Mouse (Mus musculus): ENCODE measurements around the gene Styxl1. TPM values are rescaled to one million over a fixed set of nuclear protein-coding genes. Genes with fewer than 3 reads are reported as not detected.

The Styxl1 gene
- polyA plus RNA-seq (2016; fragmentation: Nextera tagmentation; extraction: Ambion mirVana), result 0.18 and 0.64 TPM in 2 replicates

DNA sequence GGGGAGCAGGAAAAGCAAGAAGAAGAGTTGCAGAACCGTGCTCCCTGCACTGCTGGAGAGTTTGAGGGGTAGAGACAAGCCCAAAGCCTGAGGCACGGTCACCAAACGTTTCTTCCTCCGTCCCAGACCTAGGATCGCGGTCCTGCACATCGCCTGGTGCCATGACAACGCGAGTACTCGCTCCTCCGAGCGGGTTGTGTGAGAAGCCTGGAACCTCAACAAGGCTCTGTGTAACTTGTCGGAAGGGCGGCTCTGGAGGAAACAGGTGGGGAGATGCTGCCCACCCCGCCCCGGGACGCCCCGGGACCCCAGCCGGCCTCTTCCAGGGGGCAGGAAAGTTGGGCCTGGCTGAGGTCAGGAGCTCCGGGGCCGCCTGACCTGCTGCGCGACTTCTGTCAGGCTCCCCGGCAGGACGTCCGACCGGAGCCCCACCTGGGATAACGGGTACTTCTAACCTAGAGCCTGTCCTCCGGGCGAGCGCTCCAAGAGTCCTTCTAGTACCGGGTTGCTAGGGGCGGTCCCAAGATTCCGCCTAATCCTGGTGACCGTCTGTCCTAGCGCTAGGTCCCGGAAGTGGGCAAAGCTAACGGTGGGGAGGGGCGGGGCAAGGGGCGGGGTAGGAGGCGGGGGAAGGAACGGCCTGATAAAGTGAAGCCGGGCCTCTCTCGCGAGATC is at the start of gene Styxl1:
TSS of gene Styxl1 (minus strand) at position 590 of the 675 bp plus-strand sequence.
- peak; percentile 93 for ATAC-seq (ENCODE audit: low FRiP score, low read depth)
- WGBS, result under 1% methylated on average over 45 of the region's 45 CpGs
- peaks cover 24% of the 10 kb centered on the region for H3K4me1 ChIP-seq

DNA sequence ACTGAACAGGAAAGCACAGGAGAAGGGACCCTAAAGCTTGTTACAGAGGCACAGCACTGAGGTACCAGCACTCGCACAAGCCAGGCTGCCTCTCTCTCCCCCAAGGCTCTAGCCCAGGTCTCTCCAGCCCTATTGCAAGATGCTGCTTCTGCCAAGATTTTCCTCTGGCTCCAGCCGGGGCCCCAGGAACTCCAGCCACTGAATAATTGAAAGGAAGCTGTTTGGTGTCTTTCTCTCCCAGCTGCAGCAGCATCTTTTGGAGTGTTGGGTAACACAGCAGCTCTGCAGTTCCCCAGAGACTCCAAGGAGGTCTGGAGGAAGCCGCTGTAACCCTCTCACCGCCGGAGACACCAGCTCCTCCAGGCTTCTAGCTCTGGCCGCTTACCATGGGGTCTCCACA is 48.0 kb upstream of the Styxl1 start:
- H3K4me2 ChIP-seq (replicated peaks), result no peak overlapping the region
- H3K4me3 ChIP-seq, result no peak overlapping the region
- 42% methylated on average over 6 of the region's 6 CpGs for WGBS
- H3K9ac ChIP-seq (replicated peaks), result 0 out of 2 replicates have a peak overlapping the region, but pooled peaks have one; percentile 21
- H3K9me3 ChIP-seq, result no peaks in the 10 kb centered on the region
- ATAC-seq (ENCODE audit: low FRiP score, low read depth), result no peak
- H3K27ac ChIP-seq (replicated peaks), result peak overlapping the region; percentile 81
- 0 out of 2 replicates have a peak, but pooled peaks cover 4% of the 10 kb centered on the region for H3K36me3 ChIP-seq
- H3K4me1 ChIP-seq, result peaks cover 21% of the 10 kb centered on the region
- no peaks in the 10 kb centered on the region for H3K27me3 ChIP-seq

More for the DNA sequence above, at the start of gene Styxl1:
- Histone ChIP-seq H3K27ac (replicated peaks) (peak within 1 kb of the TSS; percentile 93), H3K4me2 (replicated peaks) (peak within 1 kb of the TSS; percentile 92), H3K4me3 (peak within 1 kb of the TSS; percentile 88), H3K27me3 (peaks cover 6% of the 10 kb centered on the region; the same call in 1 of the 2 replicates), H3K36me3 (peaks cover 16% of the 10 kb centered on the region), H3K9me3 (no peaks in the 10 kb centered on the region), H3K9ac (replicated peaks) (peak within 1 kb of the TSS; percentile 93)

DNA sequence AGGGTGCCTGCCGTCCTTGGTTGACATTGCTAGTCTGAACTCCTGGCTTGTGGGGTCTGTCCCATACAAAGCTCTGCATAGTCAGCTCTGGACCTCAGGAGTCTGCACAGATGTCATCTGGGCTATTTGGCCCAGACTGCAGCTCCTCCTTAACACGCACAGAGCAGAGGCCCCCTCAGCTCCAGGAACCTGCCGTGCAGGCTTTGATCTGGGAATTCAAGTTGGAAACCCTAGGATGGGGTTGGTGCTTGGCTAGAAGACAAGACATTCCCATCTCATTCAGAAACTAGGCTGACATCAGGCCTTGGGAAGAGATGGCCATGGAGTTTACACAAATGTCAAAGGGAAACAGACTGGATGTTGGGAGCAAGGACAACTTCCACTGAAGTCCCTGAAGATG is 46.3 kb upstream of the Styxl1 start:
- Histone ChIP-seq H3K9me3 (no peaks in the 10 kb centered on the region), H3K27ac (replicated peaks) (peak overlapping the region; percentile 54; the same call in 1 of the 2 replicates), H3K4me3 (no peak overlapping the region), H3K9ac (replicated peaks) (no peak overlapping the region), H3K36me3 (0 out of 2 replicates have a peak, but pooled peaks cover 4% of the 10 kb centered on the region), H3K4me1 (peaks cover 27% of the 10 kb centered on the region), H3K27me3 (peaks cover 4% of the 10 kb centered on the region; the same call in 1 of the 2 replicates), H3K4me2 (replicated peaks) (no peak overlapping the region)
- ATAC-seq (ENCODE audit: low FRiP score, low read depth), result no peak
- 53% methylated on average over 3 of the region's 3 CpGs for WGBS

DNA sequence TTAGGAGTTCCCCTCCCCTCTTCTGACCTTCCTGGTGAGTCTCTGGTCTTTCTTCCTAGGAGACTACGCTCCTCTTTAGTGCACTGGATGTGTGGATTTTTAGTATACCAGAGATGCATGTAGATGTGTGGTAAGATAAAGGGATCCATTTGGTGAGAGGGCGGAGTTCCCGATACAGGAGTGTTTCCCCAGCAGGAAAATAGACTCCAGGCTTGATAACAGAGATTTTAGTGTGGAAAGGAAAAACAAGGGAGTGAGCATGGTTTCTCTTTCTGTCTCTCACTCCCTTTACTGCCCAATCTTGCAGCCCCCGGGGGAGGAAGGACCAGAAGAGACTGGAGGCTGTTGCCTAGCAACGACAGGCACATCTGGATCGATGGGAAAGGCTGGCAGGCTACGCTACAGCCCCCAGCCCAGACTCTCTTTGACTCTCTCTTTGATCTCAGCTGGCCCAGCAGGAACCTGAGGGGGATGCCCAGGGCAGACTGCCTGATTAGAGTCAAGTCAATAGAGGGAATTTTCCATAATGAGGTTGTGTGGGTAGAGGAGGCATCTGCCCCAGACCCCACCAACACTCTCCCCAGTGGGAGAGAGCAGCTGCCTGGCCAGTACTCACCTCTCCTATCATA is 44.2 kb upstream of the Styxl1 start:
- Histone ChIP-seq H3K4me3 (no peak overlapping the region), H3K27me3 (peaks cover 8% of the 10 kb centered on the region), H3K4me1 (peaks cover 27% of the 10 kb centered on the region), H3K4me2 (replicated peaks) (peak overlapping the region; percentile 34), H3K9ac (replicated peaks) (0 out of 2 replicates have a peak overlapping the region, but pooled peaks have one; percentile 28), H3K36me3 (no peaks in the 10 kb centered on the region), H3K27ac (replicated peaks) (peak overlapping the region; percentile 92), H3K9me3 (no peaks in the 10 kb centered on the region)
- peak; percentile 79 for ATAC-seq (ENCODE audit: low FRiP score, low read depth)
- 18% methylated on average over 7 of the region's 7 CpGs for WGBS

DNA sequence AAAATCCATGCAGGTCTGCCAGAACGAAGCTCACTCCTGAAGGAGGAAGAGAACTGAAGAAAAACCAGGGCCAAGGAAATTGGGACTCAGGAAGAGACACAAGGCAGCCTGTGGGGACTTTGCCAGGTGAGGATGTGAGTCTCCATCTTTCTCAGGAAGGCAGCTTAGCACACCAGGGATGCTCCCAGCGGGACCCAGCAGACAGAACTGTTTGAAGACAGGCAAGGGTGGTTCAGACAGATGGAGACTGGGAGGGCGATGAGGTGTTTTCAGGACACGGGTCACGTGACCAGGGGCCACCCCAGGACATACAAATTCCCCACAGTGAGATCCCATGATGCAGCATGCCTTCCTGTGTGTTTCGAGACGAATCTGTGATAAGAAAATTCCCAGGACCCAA is 40.3 kb upstream of the Styxl1 start:
- no peak for ATAC-seq (ENCODE audit: low FRiP score, low read depth)
- H3K9me3 ChIP-seq, result no peaks in the 10 kb centered on the region
- H3K4me2 ChIP-seq (replicated peaks), result no peak overlapping the region
- H3K9ac ChIP-seq (replicated peaks), result no peak overlapping the region
- no peak overlapping the region for H3K4me3 ChIP-seq
- H3K27ac ChIP-seq (replicated peaks), result no peak overlapping the region
- no peaks in the 10 kb centered on the region for H3K36me3 ChIP-seq
- peaks cover 10% of the 10 kb centered on the region for H3K27me3 ChIP-seq
- 45% methylated on average over 7 of the region's 7 CpGs for WGBS
- peaks cover 19% of the 10 kb centered on the region for H3K4me1 ChIP-seq

DNA sequence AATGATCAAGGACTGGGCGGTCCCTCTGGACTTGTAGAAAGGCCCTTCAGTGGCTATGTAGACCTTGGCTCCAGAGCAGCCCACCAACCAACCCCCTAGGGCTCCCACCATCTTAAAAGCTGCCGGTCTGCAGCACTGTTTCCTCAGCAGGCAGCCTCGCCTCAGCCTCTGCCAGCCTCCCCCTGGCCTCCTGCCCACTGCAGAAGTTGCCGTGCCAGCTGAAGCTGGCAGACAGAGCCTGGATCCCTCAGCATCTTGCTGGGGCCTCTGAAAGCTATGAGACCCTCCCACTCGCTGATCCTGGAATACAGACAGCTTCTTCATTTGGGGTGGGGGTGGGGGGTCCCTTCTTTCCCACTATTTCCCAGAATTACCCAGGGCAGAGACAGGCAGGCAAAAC is 34.8 kb upstream of the Styxl1 start:
- H3K4me1 ChIP-seq, result no peaks in the 10 kb centered on the region
- no peak overlapping the region for H3K4me2 ChIP-seq (replicated peaks)
- H3K9ac ChIP-seq (replicated peaks), result no peak overlapping the region
- no peaks in the 10 kb centered on the region for H3K36me3 ChIP-seq
- 72% methylated on average over 5 of the region's 5 CpGs for WGBS
- no peak for ATAC-seq (ENCODE audit: low FRiP score, low read depth)
- H3K9me3 ChIP-seq, result no peaks in the 10 kb centered on the region
- H3K4me3 ChIP-seq, result no peak overlapping the region
- H3K27me3 ChIP-seq, result 0 out of 2 replicates have a peak, but pooled peaks cover 2% of the 10 kb centered on the region
- no peak overlapping the region for H3K27ac ChIP-seq (replicated peaks)

DNA sequence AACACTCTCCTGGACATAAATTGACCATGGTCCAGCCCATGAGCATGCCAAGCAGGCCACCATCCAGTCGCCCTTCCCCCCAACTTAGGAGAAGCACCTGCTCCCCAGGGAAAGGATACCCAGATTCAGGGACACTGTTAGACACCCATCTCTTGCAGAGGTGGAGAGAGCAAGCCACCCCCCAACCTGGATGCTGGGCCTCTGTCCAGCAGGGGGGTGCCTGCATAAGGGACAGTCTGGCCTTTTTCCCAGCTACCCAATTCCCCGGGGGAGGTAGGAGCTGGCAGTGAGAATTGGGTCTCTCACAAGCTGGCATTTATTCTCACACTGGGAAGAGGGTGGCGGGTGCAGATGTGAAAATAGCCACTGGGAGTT is 29.1 kb upstream of the Styxl1 start:
- Histone ChIP-seq H3K27me3 (peaks cover 6% of the 10 kb centered on the region), H3K36me3 (no peaks in the 10 kb centered on the region), H3K4me2 (replicated peaks) (peak overlapping the region; percentile 69), H3K9ac (replicated peaks) (peak overlapping the region; percentile 74), H3K27ac (replicated peaks) (no peak overlapping the region), H3K4me1 (peaks cover 13% of the 10 kb centered on the region; the same call in 1 of the 2 replicates), H3K4me3 (peak overlapping the region; percentile 53), H3K9me3 (no peaks in the 10 kb centered on the region)
- 54% methylated on average over 3 of the region's 3 CpGs for WGBS
- ATAC-seq (ENCODE audit: low FRiP score, low read depth), result no peak

DNA sequence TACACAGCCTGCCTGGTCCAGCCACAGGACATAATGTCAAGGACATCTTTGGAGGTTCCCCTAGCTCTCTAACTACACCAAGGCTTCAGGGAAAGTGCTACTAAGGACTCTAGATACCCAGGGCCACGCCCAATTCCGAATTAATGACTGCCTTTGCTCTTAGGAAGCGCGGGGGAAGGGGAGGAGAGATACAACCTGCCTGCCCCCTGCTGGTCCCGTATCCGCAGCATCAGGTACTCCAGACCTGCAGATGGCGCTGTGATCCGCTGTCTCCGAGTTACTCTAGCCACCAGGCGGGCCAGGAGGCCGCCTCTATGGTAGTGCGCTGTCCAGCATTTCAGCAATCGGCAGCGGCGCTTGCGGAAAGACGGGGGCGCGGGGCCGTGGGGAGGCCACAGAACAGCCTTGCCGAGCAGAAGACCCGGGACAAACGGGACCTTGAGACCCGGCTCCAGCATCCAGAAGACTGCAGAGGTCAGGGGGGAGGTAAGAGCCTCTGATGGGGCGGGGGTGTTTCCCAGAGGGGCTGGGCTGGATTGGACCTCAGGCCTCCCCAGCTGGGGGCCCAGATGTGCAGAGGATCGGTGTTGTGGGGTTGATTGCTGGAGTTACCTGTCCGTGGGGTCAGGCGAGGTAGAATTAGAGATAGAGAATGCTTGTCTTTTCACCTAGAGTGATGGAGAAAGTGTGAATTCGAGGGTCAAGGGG is 28.5 kb upstream of the Styxl1 start, which contains the start of gene Srrm3:
TSS of gene Srrm3 (plus strand) at position 336 of the 708 bp plus-strand sequence.
- Histone ChIP-seq H3K27ac (replicated peaks) (peak within 1 kb of the TSS; percentile 44), H3K9ac (replicated peaks) (peak within 1 kb of the TSS; percentile 74), H3K36me3 (no peaks in the 10 kb centered on the region), H3K4me2 (replicated peaks) (peak within 1 kb of the TSS; percentile 69), H3K9me3 (no peaks in the 10 kb centered on the region), H3K4me3 (peak within 1 kb of the TSS; percentile 53), H3K4me1 (peaks cover 13% of the 10 kb centered on the region; the same call in 1 of the 2 replicates), H3K27me3 (peaks cover 6% of the 10 kb centered on the region)
- WGBS, result 3% methylated on average over 29 of the region's 29 CpGs
- peak; percentile 62 for ATAC-seq (ENCODE audit: low FRiP score, low read depth)

DNA sequence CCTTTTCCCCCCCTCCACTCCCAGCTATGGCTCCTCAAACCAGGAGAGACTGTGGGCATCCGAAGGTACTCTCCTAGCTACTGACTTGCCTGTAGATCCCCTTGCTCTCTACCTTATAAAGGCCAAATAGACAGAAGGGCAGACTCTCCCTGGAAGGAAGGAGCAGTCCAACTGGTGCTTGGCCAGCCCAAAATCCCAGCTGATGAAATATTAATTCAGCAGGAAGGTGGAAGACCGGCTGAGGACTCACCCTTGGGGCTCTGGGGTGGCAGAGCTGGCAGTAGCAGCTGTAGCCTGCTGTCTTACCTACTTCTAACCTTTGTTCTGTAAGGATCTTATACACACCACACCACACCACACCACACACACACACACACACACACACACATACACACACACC is 26.6 kb upstream of the Styxl1 start:
- Histone ChIP-seq H3K4me2 (replicated peaks) (no peak overlapping the region), H3K4me3 (no peak overlapping the region), H3K36me3 (no peaks in the 10 kb centered on the region), H3K27me3 (peaks cover 10% of the 10 kb centered on the region), H3K27ac (replicated peaks) (peak overlapping the region; percentile 46), H3K9me3 (no peaks in the 10 kb centered on the region), H3K4me1 (peaks cover 27% of the 10 kb centered on the region), H3K9ac (replicated peaks) (no peak overlapping the region)
- WGBS, result 72% methylated on average over 2 of the region's 2 CpGs
- no peak for ATAC-seq (ENCODE audit: low FRiP score, low read depth)

DNA sequence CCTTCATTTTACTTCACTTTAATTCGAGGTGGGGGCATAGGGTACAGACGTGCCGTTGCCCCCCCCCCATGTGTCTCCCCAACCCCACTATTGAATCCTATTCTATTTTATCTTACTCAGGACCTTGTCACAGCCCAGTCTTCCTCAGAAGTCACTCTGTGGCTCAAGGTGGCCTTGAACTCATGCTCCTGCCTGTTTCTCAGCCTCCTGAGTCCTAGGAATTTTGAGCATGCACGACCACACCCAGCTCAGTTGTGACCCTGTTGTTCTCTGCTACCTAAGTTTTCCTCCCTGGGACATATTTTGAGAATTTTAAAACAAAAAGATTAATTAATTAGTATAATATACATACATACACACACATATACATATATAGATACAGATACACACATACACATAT is 25.5 kb upstream of the Styxl1 start:
- no peak for ATAC-seq (ENCODE audit: low FRiP score, low read depth)
- no peaks in the 10 kb centered on the region for H3K36me3 ChIP-seq
- H3K4me3 ChIP-seq, result no peak overlapping the region
- peaks cover 27% of the 10 kb centered on the region for H3K4me1 ChIP-seq
- H3K9me3 ChIP-seq, result no peaks in the 10 kb centered on the region
- H3K4me2 ChIP-seq (replicated peaks), result no peak overlapping the region
- 74% methylated on average over 4 of the region's 4 CpGs for WGBS
- no peak overlapping the region for H3K9ac ChIP-seq (replicated peaks)
- H3K27ac ChIP-seq (replicated peaks), result no peak overlapping the region
- H3K27me3 ChIP-seq, result peaks cover 10% of the 10 kb centered on the region

DNA sequence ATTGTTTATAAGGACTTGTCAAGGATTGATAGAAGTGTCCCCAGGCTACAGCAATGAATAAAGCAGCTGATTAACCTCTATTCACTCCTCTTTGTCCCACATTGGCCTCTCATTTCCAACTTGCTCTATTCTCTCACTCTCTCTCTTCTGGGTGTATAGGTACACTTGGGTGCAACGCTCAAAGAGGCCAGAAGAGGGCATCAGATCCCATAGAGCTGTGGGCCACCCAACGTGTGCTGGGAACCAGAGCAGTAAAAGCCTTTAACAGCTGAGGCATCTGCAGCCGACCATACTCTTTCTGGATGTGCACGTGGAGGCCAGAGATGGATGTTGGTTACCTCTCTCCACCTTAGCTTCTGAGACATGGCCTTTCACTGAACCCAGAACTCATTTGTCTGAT is 24.9 kb upstream of the Styxl1 start:
- 65% methylated on average over 4 of the region's 4 CpGs for WGBS
- peaks cover 27% of the 10 kb centered on the region for H3K4me1 ChIP-seq
- no peak for ATAC-seq (ENCODE audit: low FRiP score, low read depth)

DNA sequence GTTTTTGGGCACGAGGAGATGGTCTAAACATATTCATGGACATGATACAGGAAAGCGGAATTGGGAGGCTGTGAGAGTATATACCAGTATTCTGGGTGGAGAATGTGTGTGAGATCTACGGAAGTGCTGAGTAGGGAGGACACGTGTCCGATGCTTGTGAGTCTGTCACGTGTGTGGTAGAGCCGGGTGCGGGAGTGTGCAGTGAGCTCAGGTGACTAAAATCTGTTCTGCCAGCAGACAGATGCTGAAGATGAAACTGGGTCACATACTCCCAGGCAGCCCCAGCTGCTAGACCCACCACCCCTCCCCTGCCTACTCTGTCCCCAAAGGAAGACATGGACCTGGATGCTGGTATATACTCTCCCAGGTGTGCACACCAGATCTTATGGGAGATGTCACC is 24.5 kb upstream of the Styxl1 start:
- Histone ChIP-seq H3K27ac (replicated peaks) (no peak overlapping the region), H3K27me3 (peaks cover 10% of the 10 kb centered on the region), H3K36me3 (no peaks in the 10 kb centered on the region), H3K9me3 (no peaks in the 10 kb centered on the region), H3K4me2 (replicated peaks) (no peak overlapping the region), H3K9ac (replicated peaks) (no peak overlapping the region), H3K4me1 (peaks cover 24% of the 10 kb centered on the region), H3K4me3 (no peak overlapping the region)
- WGBS, result 92% methylated on average over 8 of the region's 8 CpGs
- ATAC-seq (ENCODE audit: low FRiP score, low read depth), result no peak

More for the DNA sequence above, 24.9 kb upstream of the Styxl1 start:
- Histone ChIP-seq H3K9me3 (no peaks in the 10 kb centered on the region), H3K36me3 (no peaks in the 10 kb centered on the region), H3K4me2 (replicated peaks) (no peak overlapping the region), H3K27ac (replicated peaks) (no peak overlapping the region), H3K4me3 (no peak overlapping the region), H3K27me3 (peaks cover 10% of the 10 kb centered on the region), H3K9ac (replicated peaks) (no peak overlapping the region)
